Mouse (Mus musculus) inflammation-experienced regulatory T-cells, adult 6 months (primary cell): Measurements from ENCODE around the gene Dyrk1a. TPM values are rescaled to one million over a fixed set of nuclear protein-coding genes. Genes with fewer than 3 reads are reported as not detected.

Experiments
- ATAC-seq: one replicate; pipeline ENCODE4 v1.8.0; 2017
- polyA plus RNA-seq, 3 experiments: library from polyadenylated mRNA; unstranded; fragments of 100-300 nt; shearing (Covaris generic); gene quantifications; one replicate each; pipeline ENCODE4 v1.2.1; 2017

Gene Dyrk1a
- polyA plus RNA-seq, 3 experiments from 2014 or later: 22.3 to 29.7 (median 25.2) TPM

DNA sequence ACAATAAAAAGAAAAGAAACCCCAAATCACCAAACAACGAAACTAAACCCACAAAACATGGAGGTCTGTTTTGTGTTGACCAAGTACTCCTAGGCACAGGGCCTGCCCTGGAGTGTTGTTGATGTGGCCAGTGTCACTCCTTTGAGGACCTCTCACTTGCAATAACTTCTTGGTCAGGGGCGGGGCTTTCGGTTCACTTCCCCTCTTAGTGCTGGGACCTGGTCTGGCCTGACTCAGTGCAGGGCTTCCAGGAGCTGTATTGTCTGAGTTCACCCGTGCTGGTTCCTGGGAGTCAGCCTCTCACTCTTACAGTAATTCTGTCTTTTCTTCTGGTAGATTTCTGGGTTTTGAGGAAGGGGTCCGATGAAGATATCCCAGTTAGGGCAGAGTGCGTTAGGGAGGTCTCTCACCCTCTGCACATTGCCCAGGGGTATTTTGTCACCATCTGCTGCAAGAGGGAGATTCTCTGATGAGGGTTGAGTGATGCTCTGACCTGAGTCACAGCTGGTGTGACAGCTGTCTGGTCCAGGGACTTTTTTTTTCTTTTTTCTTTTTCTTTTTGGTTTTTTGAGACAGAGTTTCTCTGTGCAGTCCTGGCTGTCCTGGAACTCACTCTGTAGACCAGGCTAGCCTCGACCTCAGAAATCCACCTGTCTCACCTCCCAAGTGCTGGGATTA is 150.8 kb downstream of the Dyrk1a start:
- no peak for ATAC-seq

DNA sequence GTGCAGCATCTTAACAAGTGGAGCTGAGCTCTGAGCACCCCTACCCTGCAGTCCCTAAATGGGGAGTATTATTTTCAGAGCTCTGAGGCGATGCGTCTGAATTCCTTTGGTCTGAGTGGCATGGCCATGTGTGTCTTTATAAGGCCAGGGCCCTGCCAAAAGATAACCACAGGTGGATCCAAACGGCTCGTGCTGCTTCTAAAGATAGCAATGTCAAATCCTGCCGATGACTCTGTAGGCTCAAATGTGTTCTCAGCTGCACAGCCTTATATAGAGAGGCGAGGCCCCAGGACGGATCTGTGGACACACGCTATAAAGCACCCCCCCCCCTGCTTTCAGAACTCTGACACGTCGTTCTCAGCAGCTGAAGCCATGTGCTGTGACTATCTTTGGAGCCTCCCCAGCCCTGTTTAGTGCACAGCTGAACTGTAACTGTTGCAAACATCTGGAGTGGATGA is 151.8 kb downstream of the Dyrk1a start:
- no peak for ATAC-seq

DNA sequence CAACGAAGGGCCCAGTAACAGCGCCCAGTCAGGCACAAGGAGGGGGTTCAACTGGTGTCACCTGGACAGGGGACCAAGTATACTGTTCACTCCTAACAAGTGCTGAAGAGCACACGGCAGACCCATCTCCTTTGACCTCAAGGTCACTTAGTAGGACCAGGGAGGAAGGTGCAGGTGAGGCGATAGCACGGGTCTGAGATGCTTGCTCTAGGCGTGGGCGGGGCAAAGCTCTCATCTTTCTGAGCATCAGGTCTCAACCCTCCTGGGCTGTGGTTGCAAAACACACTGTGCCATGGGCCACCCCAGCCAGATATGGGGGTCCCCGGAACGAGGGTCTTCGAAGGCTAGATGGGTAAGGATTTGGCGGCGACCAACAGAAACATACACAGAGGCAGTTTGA is 153.1 kb downstream of the Dyrk1a start:
- ATAC-seq: no peak

DNA sequence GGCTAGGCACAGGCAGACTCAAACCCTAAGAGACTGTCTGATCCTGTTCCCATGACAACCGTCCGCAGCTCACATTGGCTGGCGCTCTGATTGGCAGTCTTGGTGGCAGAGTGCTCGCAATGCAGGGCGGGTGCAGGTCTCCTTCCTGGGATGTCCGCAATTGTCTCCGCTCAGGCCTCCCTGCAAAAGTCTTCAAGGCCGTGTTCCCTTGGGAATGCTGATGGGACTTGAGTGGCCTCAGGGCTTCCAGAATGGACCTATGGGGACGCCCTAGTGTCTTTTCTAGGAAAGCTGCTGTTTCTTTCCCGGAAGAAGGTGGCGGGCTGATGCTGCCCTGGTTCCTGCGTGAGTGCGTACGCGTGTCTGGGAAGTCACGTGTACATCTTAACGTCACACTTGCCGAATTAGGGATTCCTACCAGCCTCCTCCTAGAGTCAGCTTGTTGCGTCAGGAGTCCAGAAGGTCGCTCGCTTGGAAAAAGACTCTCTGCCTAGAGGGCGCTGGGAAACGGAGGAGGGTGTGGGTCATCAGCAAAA is 154.3 kb downstream of the Dyrk1a start:
- ATAC-seq: peak; percentile 90

DNA sequence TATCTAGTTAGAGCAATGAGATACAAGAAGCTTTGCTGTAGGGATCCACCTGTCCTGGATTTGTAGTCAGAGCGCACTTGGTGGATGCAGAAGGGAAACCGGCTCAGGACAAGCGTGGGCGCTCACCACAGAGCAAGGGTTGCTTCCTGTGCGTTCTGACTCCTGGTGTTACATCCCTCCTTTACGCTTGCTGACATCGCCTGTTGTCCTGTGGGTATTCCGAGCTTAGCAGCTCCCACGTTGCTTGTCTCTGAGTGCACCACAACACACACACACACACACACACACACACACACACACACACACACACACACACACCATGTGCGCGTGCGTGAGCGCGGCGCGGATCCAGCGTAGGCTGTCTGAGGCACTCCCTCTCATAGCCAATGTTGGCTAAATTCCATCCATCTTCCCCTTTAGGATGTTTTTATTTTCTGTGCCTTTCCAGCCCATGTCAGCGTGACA is 155.0 kb downstream of the Dyrk1a start:
- ATAC-seq: peak; percentile 79

DNA sequence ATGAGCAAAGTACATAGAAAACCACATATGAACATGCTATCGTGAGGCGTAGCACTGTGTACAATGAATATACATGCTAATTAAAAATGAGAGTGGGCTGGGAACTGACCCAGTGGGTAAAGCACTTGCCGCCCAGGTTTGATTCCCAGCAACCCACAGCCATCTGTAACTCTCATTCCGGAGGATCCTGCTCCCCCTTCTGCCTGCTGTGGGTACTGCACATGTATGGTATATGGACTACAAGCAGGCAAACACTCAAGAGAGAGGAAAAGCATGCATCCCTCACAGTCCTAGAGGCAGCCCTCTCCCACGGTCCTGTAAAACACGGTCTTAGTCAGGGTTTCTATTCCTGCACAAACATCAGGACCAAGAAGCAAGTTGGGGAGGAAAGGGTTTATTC is 159.4 kb downstream of the Dyrk1a start:
- ATAC-seq: no peak

DNA sequence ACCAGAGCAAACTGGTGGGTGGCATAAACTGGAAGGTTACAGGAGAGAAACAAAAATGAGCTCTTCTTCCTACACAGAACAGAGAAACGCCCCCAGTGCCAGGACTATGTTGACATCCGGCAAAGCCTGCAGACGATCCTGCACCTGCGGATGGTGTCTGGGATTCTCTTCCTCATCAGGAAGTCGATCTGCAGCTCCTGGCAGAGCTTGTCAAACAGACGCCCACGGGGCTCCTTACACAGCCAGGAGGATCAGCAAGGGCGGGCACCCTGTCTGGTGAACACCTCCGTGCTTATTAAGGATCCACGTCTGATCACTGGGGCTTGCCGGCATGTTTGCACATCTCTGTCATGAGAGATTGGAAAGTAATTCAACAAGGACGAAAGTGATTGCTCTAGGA is 161.2 kb downstream of the Dyrk1a start:
- ATAC-seq: no peak

DNA sequence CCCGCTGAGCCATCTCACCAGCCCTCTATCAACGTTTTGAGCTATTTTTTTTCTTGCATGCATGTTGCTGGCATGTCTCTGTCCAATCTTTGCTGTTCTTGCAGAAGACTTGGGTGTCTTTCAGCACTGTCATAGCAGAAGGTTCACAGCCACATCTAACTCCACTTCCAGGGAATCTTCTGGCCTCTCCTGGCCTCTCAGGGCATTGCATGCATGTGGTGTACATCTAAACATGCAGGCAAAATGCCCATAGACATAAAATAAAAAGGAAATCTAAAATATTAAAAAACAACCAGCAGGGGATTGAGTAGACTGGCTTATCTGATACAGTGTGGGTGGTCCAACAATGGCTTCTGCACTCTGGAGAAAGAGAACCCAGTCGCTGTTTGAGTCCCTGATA is 165.7 kb downstream of the Dyrk1a start:
- ATAC-seq: no peak

DNA sequence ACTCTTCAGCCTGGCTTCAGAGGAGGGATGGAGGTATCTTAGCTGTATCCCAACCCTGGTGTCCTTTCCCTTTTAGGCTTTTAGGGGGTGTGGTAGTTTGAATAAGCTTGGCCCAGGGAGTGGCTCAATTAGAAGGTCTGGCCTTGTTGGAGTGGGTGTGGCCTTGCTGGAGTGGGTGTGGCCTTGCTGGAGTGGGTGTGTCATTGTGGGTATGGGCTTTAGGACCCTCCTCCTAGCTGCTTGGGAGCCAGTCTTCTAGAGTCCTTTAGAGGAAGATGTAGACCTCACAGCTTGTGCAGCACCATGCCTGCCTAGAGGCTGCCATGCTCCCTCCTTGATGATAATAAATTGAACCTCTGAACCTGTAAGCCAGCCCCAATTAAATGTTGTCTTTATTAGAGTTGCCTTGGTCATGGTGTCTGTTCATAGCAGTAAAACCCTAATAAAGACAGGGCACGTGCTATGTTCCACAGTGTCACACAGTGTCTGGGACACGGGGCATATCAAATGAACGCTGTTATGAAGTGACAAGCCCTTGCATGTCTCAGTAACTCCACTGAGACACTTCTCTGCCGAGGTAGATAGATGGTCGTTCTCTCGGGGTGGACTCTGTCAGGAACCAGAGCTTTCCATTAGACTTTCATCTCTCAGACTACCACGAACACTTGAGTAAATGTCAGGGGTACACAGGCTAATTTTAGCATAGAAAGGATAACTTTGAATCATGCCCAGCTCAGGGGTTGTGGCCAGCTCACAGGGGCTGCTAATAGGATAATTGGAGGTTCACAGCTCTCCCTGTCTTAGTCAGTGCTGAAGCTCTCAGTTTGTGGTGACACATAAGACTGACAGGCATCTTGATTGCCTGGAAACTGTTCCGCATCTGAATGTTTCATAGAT is 166.9 kb downstream of the Dyrk1a start:
- no peak for ATAC-seq

DNA sequence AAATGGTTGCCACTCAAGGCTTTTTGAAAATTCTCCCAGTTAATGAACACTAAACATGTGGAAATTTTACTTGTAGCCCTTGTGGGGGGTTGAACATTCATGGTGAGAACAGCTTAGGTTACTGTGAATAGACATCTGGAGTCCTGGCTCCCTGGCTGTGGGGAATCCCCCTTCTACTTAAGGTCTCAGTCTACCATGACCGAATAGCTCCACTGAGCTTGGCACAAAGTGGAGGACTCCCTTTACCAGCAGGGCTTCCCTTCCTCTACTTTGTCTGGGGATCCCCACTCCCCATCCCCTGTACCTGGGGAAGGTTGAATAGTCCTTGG is 167.5 kb downstream of the Dyrk1a start:
- no peak for ATAC-seq

DNA sequence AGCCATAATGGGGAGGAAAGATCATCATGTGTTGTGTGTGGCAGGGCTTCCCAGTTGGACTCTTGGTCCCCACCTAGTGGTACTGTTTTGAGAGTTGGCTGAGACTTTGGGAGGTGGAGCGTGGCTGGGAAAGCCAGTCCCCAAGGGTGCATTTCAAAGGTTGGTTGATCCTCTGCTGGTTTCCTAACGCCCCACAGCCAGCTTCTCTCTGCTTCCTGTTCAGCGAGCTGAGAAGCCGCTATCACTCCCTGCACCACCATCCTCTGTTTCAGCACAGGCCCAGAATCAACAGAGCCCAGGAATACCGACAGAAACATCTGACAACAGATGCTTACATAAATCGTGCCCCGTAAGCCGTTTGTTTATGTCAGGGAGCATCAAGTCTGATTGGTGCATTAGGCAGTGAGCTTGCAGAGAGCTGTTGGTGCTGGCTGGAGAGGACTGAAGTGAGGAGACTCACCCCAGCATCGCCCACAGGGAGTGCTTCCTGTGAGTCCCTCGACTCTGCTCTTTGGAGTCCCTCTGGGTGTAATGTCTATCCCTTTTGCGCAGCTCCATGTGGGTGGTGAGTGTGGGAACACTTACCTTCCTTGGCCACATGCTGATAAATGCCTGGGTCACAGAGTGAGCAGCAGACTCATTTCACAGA is 174.2 kb downstream of the Dyrk1a start:
- ATAC-seq: no peak

DNA sequence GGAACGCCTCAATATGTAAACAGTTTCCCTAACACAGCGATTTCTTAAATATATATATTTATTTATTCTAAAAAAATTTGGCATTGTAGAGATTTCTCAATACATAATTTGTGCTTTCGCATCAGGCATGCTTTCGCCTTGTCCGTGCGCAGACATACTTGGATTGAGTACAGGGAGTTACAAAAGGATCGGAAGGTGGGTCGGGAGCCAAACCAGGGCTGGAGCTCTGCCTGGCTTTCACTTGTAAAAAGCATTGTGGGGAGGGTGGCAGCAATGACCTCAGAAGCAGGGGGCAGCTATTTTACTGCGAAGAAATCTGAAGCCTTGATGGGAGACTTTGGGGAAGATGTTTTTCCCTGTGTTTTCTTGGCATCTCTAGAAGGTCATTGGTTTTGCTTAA is 175.2 kb downstream of the Dyrk1a start:
- no peak for ATAC-seq

Other genes with a start within 250 kb of the Dyrk1a start
- gene Ripply3, start 241.6 kb upstream of the Dyrk1a start, polyA plus RNA-seq: under 1 TPM; 0.39 to 0.81 (median 0.77) TPM
- gene Ttc3, start 199.4 kb upstream of the Dyrk1a start, polyA plus RNA-seq: 100 to 1,000 TPM in 1 of 3 experiments, 10 to 100 TPM in 2; 30.0 to 103 (median 89.3) TPM
- gene Pigp, start 198.2 kb upstream of the Dyrk1a start, polyA plus RNA-seq: 10 to 100 TPM; 47.3 to 96.8 (median 94.1) TPM
- 10 to 100 TPM; 75.1 to 91.9 (median 89.0) TPM for gene Vps26c, start 43.2 kb upstream of the Dyrk1a start, polyA plus RNA-seq